Mouse (Mus musculus): ENCODE measurements at regions not wholly inside any gene's neighbourhood (a gene's known extent, or its start where the extent isn't known, plus 50 kb on each side); places are given as distances from the start of the nearest gene placed in this dataset.
A peak's percentile ranks its signal among the peaks of the same experiment; 100 is the strongest.
"Not testable (repeated sequence)": the region's sequence is repeated elsewhere in the genome, so short reads cannot be mapped to it uniquely, and the experiment has no call there.

GRCm38 (mm10) chr13:115911524-115912459 is 397.7 kb downstream of the Isl1 start:
- DNase-seq (ENCODE audit: low read depth, low spot score), result no peak

DNA sequence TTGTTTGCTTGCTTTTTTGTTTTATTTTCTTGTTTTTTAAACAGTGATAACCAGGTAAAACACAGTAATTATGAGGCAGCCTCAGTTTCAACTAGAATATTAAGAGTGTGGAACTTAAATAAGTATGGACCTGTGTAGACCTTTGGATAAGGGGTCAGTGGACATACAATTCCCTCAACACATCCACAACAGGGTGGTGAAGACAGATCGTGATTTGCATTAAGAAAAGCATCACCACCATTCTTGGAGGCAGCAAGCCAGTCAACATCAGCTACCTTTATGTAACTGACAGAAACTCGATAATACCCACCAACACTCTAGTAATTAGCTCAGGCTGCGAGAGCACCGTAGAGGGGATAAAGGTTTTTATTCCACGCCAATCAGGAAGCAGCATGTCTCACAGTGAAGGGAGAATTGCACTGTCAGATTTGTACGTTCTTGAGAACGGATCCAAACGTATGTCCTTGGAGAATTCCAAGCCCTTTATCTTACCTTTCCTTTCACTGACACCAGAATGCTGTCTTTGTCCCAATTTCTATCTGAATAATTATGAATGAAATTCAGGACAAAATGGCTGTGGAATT is 398.5 kb downstream of the Isl1 start:
- no peak for DNase-seq (ENCODE audit: low read depth, low spot score)

- DNase-seq (ENCODE audit: low read depth, low spot score), result peak; percentile 11
Measured at GRCm38 (mm10) chr13:115880616-115881015, 428.9 kb downstream of the Isl1 start.

- DNase-seq (ENCODE audit: low read depth, low spot score), result no peak
Measured at GRCm38 (mm10) chr13:115860480-115860879, 449.0 kb downstream of the Isl1 start.

DNA sequence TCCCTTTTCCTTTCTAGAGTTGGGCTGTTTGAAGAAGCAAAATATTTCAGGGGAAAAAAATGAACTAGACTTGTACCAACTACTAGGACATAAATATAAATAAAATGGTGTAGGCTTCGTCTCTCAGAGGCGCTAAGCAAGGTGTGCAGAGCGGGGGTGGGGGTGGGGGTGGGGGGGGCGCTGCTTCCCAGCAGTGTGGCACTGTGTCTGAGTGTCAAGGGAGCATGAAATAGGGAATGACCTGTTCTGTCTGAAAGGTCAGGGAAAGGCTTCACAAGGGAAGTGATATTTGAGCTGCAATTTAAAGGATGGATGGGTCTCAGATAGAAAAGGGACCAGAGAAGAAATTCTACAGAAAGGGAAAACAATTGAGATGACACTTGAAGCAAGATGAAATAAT is 452.9 kb downstream of the Isl1 start:
- DNase-seq (ENCODE audit: low read depth, low spot score), result no peak

- no peak for DNase-seq (ENCODE audit: low read depth, low spot score)
Measured at GRCm38 (mm10) chr13:115852689-115853356, 456.7 kb downstream of the Isl1 start.

- DNase-seq (ENCODE audit: low read depth, low spot score), result no peak
Measured at GRCm38 (mm10) chr13:115843121-115843520, 466.4 kb downstream of the Isl1 start.

- no peak for DNase-seq (ENCODE audit: low read depth, low spot score)
Measured at GRCm38 (mm10) chr13:115836203-115836768, 473.2 kb downstream of the Isl1 start.

DNA sequence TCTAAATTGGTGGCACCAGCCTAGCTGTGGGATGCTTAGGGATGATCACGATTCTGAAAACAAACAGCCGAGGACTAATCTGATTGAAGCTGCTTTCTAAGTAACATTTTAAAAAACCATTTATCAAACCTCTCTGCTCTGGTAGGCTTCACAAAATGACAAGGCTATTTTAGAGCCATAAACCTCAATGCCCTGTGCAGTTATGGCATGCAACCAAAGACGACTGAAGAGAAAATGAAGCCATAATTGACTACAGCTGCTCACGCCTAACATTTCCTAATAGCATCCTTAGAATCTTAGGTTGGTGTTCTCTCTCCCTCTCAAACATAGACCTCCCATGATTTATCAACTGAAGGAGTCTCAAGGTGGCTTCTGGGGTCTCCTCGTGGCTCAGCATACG is 484.3 kb downstream of the Isl1 start:
- peak; percentile 31 for DNase-seq (ENCODE audit: low read depth, low spot score)

DNA sequence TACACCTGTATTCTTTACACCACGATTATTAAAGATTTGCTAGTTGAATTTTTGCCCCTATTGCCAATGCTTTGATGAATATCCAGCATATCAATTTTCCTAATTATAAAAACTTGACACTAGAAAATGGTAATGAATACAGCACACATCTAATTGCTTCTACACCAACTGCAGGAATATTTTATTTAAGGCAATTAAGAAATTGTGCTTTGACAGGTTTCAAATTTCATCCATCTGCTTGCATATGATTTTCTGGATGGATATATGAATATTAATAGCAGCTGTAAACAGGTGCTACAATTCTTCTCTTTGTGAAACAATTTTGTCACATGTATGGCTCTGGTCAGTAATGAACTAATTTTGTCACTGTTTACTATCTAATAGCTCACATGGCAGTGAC is 487.0 kb downstream of the Isl1 start:
- DNase-seq (ENCODE audit: low read depth, low spot score), result no peak

GRCm38 (mm10) chr13:115814211-115814610 is 495.3 kb downstream of the Isl1 start:
- no peak for DNase-seq (ENCODE audit: low read depth, low spot score)

- DNase-seq (ENCODE audit: low read depth, low spot score), result no peak
Measured at GRCm38 (mm10) chr13:115799294-115799693, 510.2 kb downstream of the Isl1 start.

DNA sequence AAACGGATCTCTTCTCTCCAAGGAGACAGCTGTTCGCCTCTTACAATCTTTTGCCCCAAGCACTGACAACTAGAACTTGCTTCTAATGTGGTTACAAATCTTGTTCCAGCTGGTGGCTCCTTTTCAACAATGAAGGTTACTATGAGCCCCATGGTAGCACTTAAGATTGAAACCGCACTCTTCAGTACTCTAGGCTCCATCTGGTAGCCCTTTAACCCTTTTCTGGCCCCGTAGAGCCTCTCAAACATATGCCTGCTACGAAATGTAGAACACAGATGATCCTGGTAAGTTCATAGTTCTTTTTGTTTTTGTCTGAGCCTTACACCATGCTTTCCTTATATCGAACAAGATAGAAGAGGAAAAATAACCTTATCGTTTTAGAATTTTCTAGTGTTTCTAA is 558.2 kb downstream of the Isl1 start:
- DNase-seq (ENCODE audit: low read depth, low spot score), result peak; percentile 36

GRCm38 (mm10) chr13:115742080-115742479 is 567.4 kb downstream of the Isl1 start:
- not testable (repeated sequence) for DNase-seq (ENCODE audit: low read depth, low spot score)

DNA sequence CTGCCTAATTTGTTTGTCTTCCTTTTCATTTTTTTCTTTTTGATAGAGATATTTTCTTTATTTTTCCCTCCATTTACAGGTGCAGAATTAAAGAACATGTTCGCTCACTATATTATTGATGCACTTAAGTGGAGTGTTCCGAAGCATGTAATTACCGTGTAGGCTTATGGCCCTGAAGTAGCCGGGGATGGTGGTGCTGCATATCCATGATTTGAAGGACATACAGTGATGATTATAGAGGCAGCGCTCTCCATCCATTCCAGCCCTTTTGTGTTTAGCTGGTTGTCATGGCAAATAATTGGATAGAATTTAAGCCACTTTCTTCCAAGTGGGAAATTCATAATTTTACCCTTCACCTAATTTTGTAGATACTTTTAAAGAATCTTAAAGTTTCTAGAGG is 581.5 kb downstream of the Isl1 start:
- no peak for DNase-seq (ENCODE audit: low read depth, low spot score)

DNA sequence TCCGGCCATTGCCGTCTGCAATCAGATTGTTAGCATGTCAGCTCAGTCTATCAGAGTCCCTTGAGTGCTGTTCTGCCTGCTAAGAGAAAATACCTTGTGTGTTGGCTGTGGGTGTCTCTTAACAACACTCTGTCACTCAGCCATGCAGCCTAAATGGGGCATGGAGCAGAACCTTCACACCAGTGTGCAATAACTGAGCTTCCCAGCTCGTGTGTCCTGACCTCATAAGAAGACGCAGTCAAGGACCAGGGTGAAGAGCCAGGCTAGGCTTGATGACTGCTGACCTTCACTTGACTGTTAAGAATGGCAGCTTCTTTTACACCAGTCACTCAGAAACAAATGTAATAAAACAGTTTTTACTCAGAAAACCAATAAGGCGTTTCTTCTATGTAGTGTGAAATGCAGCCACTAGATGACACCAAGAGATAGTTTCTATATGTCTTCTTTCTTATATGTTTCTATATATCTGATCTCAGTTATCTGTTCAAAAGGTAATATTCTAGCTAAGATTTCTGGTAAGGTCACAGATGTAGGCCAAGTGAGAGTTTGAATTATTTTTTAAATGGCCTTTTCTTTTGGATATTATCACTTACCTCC is 584.0 kb downstream of the Isl1 start:
- no peak for DNase-seq (ENCODE audit: low read depth, low spot score)

- DNase-seq (ENCODE audit: low read depth, low spot score), result no peak
Measured at GRCm38 (mm10) chr13:115719276-115719675, 590.2 kb downstream of the Isl1 start.

GRCm38 (mm10) chr13:115718859-115719258 is 590.6 kb downstream of the Isl1 start:
- peak; percentile 53 for DNase-seq (ENCODE audit: low read depth, low spot score)

GRCm38 (mm10) chr13:115696197-115696596 is 594.4 kb upstream of the Itga1 start:
- DNase-seq (ENCODE audit: low read depth, low spot score), result no peak

DNA sequence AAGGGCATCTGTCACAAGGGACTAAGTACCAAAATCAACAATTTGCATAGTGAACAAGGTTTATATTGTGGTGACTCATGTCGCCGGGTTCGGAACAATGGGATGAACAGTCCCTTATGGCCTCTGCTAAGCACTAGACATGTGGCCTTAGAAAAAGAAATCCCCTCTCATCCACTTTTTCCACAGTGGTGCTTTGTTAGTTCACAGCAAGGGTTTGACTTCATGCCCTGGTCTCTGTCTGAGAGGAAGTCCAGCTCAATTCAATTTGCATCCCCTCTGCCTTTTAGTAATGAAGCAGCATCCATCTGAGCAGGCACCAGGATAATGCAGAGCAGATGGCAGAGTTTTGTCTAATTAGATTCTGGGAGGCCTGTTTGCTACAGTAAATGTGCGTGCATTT is 585.7 kb upstream of the Itga1 start:
- DNase-seq (ENCODE audit: low read depth, low spot score), result peak; percentile 40

GRCm38 (mm10) chr13:115679591-115679990 is 577.8 kb upstream of the Itga1 start:
- DNase-seq (ENCODE audit: low read depth, low spot score), result no peak

- DNase-seq (ENCODE audit: low read depth, low spot score), result no peak
Measured at GRCm38 (mm10) chr13:115676836-115677235, 575.1 kb upstream of the Itga1 start.

All from forelimb bud, embryonic 11.5 days (tissue).